Mouse (Mus musculus) B cell, adult 2 months (primary cell): ENCODE results near the gene Itga5.
"Not testable (repeated sequence)": the region's sequence is repeated elsewhere in the genome, so short reads cannot be mapped to it uniquely, and the experiment has no call there.

Experiments
- DNase-seq, 2 experiments: peaks; one replicate each; pipeline ENCODE4 v3.0.0; 2022

Gene Itga5

DNA sequence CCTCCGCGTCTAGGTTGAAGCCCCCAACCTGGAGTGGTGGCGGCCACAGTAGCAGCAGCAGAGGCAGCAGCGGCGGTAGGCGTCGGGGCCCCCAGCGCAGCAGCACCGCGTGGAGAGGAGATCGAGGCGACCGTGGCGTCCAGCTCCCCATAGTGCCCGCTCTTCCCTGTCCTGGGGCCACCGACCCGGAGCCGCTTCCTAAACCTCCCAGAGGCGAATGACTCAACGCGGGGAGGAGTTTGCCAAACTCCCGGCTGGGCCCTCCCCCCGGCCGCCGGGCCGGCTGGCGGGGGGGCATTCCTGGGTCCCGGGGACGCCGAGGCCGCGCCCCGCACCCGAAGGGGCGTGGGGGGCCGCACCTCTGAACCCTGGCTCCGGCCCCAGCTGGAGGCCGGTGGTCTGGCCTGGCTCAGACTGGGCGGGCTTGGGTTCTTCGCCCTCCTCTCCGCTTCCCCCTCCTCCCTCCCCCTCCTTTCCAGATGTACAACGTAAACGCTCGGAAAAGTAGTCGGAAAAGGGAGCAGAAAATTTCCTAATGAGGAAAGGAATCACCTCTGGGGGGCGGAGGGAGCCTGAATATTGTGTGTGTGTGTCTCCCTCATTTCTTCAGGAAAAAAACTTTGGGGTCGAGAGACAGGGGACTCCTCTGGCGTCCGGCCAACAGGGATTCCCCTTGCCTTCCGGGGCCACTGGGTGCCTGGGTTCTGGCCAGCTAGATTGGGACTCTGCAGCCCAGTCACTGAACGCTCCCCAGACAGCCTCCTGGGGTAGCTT is at the start of gene Itga5:
TSS of gene Itga5 (minus strand) at position 388 of the 774 bp plus-strand sequence.
- peak; percentile 35 to 39 for DNase-seq

DNA sequence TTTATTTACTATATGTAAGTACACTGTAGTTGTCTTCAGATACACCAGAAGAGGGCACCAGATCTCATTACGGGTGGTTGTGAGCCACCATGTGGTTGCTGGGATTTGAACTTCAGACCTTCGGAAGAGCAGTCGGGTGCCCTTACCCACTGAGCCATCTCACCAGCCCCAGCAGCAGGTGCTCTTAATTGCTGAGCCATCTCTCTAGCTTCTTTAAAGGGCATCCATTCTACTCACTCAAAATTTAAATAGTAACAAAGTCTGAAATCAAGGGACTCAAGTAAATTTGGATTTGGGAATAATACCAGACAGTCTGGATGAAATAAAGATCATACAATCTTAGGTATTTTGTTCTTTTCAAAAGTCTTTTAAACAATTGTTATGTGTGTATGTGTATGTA is 39.0 kb upstream of the Itga5 start:
- DNase-seq = not testable (repeated sequence)

DNA sequence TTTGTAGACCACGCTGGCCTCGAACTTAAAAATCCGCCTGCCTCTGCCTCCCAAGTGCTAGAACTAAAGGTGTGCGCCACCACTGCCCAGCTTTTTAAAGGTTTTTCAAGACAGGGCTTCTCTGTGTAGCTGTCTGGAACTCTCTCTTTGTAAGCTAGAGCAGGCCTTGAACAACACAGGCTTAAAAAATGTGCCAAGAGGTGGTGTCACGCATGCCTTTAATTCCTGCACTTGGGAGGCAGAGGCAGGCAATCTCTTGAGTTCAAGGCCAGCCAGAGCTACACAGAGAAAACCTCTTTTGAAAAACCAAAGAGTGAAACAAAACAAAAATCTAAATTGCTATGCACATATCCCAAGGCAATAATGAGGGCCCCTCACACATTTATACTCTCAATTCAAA is 34.8 kb upstream of the Itga5 start:
- no peak for DNase-seq

DNA sequence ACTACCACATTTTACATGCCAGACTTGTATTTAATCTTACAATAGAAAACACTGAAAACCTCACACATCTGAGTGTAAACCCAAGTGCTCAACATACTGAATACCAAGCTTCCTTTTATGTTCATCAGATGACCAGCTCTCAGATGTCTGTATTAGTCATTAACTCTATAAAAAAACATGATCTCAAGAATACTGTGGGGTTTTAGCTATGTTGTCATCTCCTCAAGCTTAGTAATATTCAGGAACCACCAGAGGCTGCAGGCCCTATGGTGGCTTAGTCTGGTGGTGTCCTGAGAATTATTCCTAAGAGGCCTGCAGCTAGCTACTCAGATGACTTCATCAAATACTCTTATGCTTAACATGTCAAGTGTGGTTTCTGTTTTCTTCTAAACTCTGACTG is 27.0 kb upstream of the Itga5 start:
- DNase-seq = no peak

DNA sequence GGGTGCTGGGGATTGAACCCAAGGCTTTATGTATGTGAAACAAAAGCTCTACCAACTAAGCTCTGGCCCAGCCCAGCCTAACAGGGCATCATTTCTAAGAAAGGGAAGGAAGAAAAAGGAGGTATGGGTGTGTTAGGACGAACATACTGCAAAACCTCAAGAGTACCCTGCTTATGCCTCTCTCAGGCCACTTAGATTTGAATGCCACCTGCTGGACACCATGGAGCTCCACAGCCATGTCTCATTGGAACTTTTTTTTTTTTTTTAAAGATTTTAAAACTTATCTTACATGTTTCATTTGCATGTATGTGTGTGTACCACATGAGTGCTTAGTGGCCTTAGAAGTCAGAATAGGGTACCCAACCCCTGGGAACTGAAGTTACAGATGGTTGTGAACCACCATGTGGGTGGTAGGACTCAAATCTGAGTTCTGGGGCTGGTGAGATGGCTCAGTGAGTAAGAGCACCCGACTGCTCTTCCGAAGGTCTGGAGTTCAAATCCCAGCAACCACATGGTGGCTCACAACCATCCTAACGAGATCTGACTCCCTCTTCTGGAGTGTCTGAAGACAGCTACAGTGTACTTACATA is 22.1 kb upstream of the Itga5 start:
- no peak for DNase-seq

DNA sequence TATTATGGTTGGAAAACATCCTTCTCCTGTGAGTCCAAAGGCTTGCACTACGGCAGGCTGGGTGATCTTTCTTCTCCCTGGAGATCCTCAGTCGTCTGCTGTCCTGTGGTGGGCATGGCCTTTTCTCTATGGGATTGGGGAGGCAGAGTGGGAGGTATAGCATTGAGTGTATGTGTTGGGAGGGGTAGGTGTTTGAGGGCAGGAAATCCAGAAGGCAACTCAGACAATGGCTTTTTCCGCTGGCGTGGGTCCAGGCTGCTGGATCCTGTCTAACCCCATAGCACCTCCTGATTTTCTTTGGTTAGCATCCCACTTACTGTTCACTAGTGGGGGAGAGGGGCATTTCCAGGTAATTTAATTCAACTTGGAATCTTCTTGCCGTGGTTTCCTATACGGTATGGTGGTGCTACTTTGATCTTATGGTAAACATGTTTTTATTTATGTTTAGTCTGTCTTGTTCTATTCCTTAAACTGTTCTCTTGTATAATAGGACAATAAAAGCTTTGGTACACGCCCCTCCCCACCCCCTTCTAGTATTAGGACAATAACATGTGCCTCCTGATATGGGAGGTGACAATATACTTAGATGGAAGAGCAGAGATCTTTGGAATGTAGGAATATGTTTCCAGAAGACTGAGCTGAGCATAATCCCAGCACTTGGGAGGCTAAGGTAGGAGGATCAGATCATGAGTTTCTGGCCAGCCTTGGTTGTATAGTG is 17.4 kb upstream of the Itga5 start:
- DNase-seq = no peak

DNA sequence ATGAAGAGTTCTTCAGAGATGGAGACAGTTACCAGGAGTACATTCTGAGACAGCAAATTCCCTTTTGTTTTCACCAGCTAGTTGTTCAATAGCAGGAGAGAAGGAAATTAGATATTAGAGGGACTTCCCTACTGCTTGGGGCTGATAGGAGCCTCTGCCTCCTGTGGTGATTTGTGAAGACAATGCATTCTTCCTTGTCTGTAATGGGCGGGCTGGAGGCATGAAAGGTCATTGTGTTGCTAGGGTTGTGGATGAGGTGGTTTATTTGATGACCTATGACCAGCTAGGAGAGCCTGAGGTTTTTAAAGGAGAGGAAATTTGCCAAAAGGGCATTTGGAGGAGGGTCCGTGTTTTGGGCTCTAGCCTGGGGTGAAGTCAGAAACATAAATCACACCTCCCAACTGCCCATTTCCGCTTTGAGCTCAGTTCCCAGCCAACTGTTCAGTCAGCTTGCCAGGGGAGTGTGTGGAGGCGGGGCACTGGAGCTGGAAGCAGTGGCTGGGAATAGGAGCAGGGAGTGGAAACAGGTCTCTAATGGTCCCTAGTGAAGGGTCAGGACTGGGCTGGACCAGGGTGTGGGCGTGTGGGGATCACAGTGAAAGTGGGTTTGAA is 16.3 kb upstream of the Itga5 start:
- no peak for DNase-seq

DNA sequence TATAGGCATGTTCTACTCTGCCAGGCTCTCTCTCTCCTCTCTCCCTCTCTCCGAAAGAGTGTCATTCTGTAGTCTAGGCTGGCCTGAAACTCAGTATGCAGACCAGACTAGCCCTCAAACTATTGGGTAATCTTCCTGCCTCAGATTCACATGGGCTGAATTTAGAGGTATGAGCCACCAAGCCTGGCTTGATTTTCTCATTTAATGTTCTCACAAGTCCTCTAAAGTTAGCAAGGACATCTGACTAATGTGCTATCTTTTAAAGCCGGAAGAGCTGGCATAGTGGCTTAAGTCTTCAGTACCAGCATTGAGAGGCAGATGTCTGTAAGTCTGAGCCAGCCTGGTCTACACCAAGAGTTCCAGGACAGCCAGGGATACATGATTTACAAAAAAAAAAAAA is 15.5 kb upstream of the Itga5 start:
- DNase-seq = no peak

DNA sequence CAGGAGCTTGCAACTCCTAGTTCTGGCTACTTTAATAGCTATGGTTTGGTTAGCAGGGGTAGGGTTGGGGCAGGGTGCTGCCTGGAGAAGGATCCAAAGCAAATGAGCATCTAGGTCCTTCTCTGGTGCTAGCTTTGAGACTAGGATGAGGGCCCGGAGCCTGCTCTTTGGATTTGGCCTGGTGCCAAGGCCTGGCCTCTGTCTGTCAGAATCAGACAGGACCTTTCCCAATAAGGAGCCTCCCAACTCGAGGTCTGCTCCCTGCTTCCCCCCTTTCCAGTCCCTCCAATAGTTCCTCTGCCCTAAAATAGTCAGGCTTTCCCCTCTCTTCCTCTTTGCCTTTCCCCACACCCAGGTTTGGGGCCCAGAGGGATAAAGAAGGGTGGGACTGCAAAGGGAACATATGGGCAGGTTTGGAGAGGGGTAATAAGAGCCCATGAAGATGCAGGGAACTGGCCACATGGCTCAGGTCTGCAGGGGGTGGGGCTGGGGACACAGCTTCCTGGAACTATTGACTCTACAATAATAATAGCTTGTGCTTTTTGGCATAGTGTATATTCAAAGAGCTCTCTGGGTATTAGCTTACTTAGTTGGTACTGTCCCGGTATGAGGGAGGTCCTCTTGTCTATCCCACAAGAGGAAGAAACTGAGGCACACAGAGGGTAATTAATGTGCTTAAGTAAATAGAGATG is 12.2 kb upstream of the Itga5 start:
- DNase-seq = no peak

DNA sequence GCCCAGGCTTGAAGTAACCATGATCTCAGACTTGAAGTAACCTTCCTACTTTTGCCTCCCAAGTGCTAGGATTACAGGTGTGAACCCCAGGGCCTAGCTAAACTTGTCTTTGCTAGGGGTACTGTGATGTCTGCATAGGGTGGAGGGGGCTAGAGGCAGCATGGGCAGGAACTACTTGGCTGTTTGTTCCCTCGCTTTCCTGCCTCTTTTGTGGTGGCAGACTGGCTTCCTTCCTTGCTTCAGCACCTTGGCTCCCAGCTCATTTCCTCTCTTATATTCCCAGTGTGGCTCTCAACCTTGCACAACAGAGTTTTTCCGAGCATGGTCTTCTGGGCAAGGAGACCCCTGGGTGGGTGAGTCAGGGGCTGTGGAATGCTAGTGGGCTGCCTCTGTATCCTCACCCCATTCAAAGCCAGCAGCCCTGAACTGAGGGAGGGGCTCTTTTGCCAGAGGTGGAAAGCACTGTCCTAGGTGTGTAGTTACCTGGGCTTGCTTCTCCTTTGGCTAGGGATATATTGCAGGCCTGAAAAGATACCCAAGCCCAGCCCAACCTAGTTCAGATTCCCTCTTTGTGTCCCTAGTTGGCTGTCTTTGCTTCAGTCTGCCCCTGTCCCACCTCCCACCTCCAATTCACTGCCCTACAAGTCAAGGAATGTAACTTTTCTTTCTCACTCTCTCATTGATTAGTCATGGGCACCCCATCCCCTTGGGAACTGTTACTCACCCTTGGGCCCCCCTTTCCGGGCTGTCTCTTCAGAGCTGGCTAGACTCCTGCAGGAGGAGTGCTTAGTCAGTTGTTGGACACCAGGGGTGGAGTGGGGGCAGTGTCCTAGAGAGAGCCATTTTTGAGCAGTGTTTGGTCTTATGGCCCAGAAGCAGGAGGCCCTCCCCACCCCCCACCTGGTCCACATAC is 11.4 kb upstream of the Itga5 start:
- no peak for DNase-seq

DNA sequence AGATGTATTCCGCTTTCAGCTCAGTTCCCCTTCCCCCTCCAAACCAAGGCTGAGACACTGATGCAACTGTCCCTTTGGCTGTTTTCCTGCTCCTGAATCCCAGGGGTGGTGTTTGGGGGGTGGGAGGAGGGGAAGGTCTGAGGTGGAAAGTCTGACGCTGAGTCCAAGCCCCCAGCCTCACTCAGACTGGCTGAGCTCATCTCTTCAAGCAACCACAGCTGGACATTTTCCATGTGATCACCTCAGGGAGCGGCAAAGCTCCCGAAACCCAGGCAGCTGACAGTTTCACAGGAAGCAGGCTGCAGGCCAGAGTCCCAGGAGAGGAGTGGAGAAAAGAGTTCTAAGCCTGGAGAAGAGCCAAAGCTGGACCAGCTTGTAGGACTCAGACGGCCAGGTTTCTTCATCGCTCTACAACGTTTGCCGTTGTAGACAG is 10.3 kb upstream of the Itga5 start:
- DNase-seq = no peak

DNA sequence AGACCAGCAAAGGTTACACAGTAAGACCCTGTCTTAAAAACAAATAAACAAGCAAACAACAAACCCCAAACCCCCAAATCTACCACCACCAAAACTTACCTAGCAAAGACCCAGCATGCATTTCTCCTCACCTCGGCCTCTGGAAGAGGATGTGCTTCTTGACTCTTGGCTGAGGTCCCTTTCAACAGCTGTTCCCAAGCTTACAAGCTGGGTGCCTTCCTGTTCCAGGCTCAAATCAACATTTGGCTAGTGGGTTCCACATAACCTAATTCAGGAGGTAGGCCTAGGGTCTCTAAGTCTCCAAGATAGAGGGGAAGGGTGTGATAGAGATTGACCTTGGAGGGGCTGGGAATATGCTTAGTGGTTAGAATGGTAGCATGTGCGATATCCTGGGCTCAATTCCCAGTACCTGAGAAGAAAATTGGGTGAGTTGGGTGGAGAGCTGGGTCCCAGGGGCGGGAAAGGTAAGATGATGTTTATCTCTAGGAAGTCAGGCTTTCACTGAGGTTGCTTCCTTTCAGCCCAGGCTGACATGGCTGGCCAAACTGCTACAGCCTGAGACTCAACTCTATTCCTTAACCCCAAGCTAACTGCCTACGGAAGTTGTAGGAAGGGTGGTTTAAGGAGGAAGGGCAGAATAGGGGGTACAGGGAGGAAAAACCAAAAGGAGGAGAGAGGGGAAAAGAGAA is 8.7 kb upstream of the Itga5 start:
- DNase-seq = no peak

DNA sequence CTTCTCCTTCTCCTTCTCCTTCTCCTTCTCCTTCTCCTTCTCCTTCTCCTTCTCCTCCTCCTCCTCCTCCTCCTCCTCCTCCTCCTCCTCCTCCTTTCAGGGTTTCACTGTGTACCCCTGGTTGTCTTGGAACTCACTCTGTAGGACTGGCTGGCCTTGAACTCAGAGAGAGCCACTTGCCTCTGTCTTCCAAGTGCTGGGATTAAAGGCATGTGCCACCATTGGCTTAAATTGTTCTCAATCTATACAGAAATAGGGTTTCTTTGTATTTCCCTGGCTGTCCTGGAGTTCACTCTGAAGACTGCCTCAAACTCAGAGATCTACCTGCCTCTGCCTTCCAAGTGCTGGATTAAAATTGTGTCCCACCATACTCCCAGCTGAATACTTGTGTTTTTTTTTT is 5.9 kb upstream of the Itga5 start:
- DNase-seq = no peak

DNA sequence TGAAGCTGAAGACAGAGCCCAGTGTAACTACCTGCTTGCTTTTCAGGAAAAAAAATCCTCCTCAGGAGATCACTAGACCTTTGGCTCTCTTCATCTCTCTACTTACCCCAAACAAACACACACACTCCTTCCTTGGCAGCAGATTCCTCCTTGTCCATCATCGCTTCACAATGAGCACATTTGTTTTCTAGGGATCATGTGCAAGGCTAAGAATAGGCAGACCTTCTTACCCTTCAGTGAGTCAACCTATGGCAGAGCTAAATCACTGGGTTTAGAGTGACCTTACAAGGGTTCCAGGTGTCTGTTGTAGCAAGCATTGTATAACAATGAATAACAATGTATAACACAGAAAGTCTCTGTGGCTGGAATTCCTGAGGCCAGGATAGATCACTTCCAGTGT is 5.2 kb upstream of the Itga5 start:
- no peak for DNase-seq

DNA sequence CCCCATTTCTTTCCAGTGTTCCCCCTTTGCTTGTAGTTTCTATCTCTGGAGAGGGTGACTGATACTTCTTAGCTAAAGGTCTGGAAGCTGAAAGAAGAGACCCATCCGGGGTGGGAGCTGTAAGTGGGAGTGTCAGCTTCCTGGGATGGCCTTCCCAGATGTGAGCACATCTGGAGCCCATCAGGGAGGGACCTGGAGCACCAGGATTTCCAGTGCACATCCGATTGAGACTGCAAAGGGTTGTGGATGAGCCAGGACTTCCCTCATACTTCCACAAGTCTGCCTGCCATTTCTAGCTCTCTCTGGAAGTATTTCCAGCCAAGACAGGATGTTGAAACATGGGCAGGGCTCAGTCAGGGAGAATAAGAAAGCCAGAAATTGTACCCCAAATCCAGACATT is 4.6 kb upstream of the Itga5 start:
- no peak for DNase-seq

DNA sequence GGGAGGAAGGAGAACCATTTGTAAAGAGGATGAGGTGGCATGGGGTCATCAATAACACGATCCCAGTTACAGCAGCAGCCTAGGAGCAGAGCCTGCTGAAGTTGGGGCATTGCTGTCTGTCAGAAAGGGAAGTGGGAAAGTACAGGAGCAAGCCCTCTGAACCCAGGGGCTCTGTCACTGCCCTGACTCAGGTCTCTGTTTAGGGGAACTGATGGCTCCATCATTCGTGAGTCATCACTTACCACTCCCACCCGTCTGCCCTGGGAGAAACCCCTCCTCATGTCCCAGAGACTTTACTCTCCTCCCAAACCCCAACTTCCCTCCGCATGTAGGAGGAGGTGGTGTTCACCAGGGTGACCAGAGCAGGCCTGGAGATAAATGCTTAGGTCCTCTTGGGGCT is 3.9 kb upstream of the Itga5 start:
- DNase-seq = no peak

DNA sequence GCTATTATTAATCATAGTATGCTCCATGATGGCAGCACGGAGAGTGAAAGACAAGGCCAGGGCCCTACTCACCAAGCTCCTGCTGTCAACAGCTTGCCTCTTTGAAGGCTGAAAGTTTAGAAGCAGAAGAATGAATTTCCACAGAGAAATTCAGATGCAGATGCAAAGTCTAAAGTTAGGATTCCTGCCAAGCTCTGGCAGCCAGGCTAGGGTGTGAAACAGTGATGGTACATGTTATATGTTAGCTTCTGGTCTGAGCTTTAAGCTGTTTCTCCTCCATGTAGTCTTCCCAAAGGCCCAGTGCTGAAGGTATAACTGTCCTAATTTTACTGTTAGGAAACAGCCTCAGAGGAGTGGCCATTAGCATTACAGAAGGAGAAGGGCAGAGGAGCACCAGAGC is 2.6 kb upstream of the Itga5 start:
- DNase-seq = no peak

DNA sequence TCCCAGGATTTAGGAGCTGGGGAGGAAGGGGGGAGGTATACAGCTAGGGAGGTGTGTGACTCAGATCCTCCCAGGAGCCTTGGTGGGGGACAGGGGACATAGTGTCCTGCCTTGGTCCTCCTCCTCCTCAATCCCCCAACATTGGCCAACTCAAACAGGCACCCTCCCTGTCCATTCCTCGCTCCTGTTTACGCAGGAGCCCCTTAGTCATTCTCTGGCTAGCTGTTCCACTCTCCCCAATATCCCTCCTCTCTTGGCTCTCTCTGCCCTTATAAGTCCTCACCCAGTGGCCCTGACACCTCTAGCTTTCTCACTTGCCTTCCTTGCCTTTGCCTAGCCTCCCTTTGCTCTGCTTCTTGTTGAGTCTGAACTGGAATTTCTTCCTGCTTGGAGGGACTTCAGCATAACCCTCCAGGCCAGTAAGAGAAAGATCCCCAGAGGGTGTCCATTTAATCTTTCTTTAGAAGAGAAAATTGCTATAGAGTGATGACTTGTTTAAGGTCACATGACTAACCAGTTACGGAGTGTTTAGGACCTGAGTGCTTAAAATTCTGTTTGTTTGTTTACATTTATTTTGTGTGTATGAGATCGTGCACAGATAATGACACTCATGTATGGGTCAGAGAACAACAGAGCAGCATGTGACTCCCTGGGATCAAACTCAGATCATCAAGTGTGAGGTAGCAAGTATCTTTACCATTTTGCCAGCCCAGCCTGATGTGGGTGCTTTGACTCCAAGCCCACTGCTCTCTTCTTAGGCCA is 1.8 kb upstream of the Itga5 start:
- DNase-seq = no peak

DNA sequence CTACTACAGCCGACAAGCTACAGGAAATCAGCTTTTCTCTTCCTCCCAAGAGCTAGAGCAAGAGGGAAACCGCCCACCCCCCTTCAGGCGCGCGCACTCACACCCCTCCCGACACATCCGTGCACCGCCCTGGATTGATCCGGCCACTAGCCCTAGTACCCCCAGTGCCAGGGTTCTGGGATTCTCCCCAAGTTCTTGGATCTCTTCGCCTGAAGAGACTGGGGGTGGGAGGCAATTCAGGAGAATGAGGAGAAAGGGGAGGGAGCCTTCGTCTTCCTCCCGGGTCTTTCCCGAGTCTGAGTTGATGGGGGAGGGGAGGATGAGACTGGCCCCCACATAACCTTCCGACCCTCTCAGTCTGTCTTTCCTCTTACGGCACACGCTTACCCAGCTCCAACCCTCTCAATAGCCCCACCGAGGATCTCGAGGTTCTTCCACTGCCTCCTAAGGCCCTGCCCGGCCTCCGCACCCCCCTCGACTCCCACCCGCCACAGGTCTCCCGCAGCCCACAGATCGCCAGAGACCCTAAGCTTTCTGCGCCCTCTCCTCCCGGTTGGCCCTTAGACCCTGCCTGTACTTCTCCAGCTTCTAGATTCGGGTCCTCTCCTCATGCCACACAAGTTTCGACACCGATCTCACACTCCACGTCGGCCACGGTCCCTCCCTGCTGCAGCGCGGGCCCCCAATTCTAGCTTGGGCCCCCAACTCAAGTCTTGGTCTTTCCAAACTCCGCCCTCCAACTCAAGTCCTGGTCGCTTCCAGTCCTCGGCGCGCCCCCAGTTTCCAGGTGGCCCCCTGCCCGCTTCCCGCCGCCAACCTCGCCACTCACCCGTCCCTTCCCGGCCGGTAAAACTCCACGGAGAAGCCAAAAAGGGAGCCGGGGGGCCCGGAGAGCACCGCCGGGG is 840 bp downstream of the Itga5 start:
- peak; percentile 41 to 42 for DNase-seq
